Mouse (Mus musculus): ENCODE results near the gene Ppp1r18. TPM values are rescaled to one million over a fixed set of nuclear protein-coding genes. Genes with fewer than 3 reads are reported as not detected.

Ppp1r18 gene
- polyA plus RNA-seq (2016; fragmentation: Nextera tagmentation; extraction: Ambion mirVana): 31.5 and 32.3 TPM in 2 replicates

GRCm38 (mm10) chr17:35865481-35866280 lies at the start of gene Ppp1r18:
Ppp1r18 (plus strand) TSS chr17:35865593.
- under 1% methylated on average over 37 of the region's 48 CpGs for WGBS
- peak within 1 kb of the TSS; percentile 75 for H3K4me3 ChIP-seq
- H3K27ac ChIP-seq: peak within 1 kb of the TSS; percentile 94
- peak within 1 kb of the TSS; percentile 99 for H3K4me2 ChIP-seq (replicated peaks)
- no peaks in the 10 kb centered on the region for H3K9me3 ChIP-seq (replicated peaks)
- peak within 1 kb of the TSS; percentile 85 for H3K9ac ChIP-seq
- H3K36me3 ChIP-seq: peaks cover 4% of the 10 kb centered on the region; the same call in 1 of the 2 replicates
- H3K4me1 ChIP-seq: peaks cover 52% of the 10 kb centered on the region
- ATAC-seq (ENCODE audit: low FRiP score): peak; percentile 68
- H3K27me3 ChIP-seq: no peaks in the 10 kb centered on the region

GRCm38 (mm10) chr17:35815836-35816235 lies 49.6 kb upstream of the Ppp1r18 start:
- no peak overlapping the region for H3K9ac ChIP-seq
- no peaks in the 10 kb centered on the region for H3K36me3 ChIP-seq
- H3K4me3 ChIP-seq: no peak overlapping the region
- no peak for ATAC-seq (ENCODE audit: low FRiP score)
- no peak overlapping the region for H3K27ac ChIP-seq
- no peak overlapping the region for H3K4me2 ChIP-seq (replicated peaks)
- 72% methylated on average over 7 of the region's 7 CpGs for WGBS
- H3K4me1 ChIP-seq: peaks cover 9% of the 10 kb centered on the region
- no peaks in the 10 kb centered on the region for H3K9me3 ChIP-seq (replicated peaks)
- peaks cover 17% of the 10 kb centered on the region for H3K27me3 ChIP-seq

GRCm38 (mm10) chr17:35816686-35817085 lies 48.7 kb upstream of the Ppp1r18 start:
- Histone ChIP-seq H3K9ac (no peak overlapping the region), H3K36me3 (no peaks in the 10 kb centered on the region), H3K4me3 (no peak overlapping the region), H3K4me1 (peaks cover 17% of the 10 kb centered on the region), H3K27ac (no peak overlapping the region), H3K4me2 (replicated peaks) (no peak overlapping the region), H3K27me3 (peaks cover 18% of the 10 kb centered on the region), H3K9me3 (replicated peaks) (no peaks in the 10 kb centered on the region)
- WGBS: 38% methylated on average over 8 of the region's 14 CpGs
- no peak for ATAC-seq (ENCODE audit: low FRiP score)

- no peak overlapping the region for H3K27ac ChIP-seq
- H3K9me3 ChIP-seq (replicated peaks): no peaks in the 10 kb centered on the region
- H3K36me3 ChIP-seq: no peaks in the 10 kb centered on the region
- ATAC-seq (ENCODE audit: low FRiP score): no peak
- H3K9ac ChIP-seq: no peak overlapping the region
- H3K27me3 ChIP-seq: peaks cover 18% of the 10 kb centered on the region
- no peak overlapping the region for H3K4me2 ChIP-seq (replicated peaks)
- WGBS: 44% methylated on average over 10 of the region's 10 CpGs
- peaks cover 22% of the 10 kb centered on the region for H3K4me1 ChIP-seq
- H3K4me3 ChIP-seq: no peak overlapping the region
Observed at GRCm38 (mm10) chr17:35817226-35817625, 48.2 kb upstream of the Ppp1r18 start.

GRCm38 (mm10) chr17:35820111-35820510 lies 45.3 kb upstream of the Ppp1r18 start:
- Histone ChIP-seq H3K27me3 (peaks cover 18% of the 10 kb centered on the region), H3K4me2 (replicated peaks) (no peak overlapping the region), H3K9me3 (replicated peaks) (no peaks in the 10 kb centered on the region), H3K36me3 (0 out of 2 replicates have a peak, but pooled peaks cover 1% of the 10 kb centered on the region), H3K27ac (no peak overlapping the region), H3K4me1 (peaks cover 36% of the 10 kb centered on the region), H3K4me3 (no peak overlapping the region), H3K9ac (no peak overlapping the region)
- 84% methylated on average over 5 of the region's 5 CpGs for WGBS
- ATAC-seq (ENCODE audit: low FRiP score): no peak

- under 1% methylated on average over 62 of the region's 62 CpGs for WGBS
Observed at GRCm38 (mm10) chr17:35821439-35822430, 43.7 kb upstream of the Ppp1r18 start, which contains the start of gene Ier3. Ier3 (plus strand) TSS chr17:35821684.

GRCm38 (mm10) chr17:35822564-35822963 lies 42.8 kb upstream of the Ppp1r18 start:
- H3K27me3 ChIP-seq: peaks cover 18% of the 10 kb centered on the region
- H3K9me3 ChIP-seq (replicated peaks): no peaks in the 10 kb centered on the region
- H3K27ac ChIP-seq: peak overlapping the region; percentile 78
- H3K4me3 ChIP-seq: peak overlapping the region; percentile 58
- peak; percentile 17 for ATAC-seq (ENCODE audit: low FRiP score)
- peak overlapping the region; percentile 83 for H3K4me2 ChIP-seq (replicated peaks)
- peak overlapping the region; percentile 74; the same call in 1 of the 2 replicates for H3K9ac ChIP-seq
- H3K36me3 ChIP-seq: peaks cover 24% of the 10 kb centered on the region
- peaks cover 33% of the 10 kb centered on the region for H3K4me1 ChIP-seq
- 3% methylated on average over 11 of the region's 11 CpGs for WGBS

More at GRCm38 (mm10) chr17:35821439-35822430, 43.7 kb upstream of the Ppp1r18 start, which contains the start of gene Ier3:
- H3K9me3 ChIP-seq (replicated peaks): no peaks in the 10 kb centered on the region
- H3K4me3 ChIP-seq: peak within 1 kb of the TSS; percentile 58
- H3K27ac ChIP-seq: peak within 1 kb of the TSS; percentile 78; the same call in 1 of the 2 replicates
- peak within 1 kb of the TSS; percentile 74 for H3K9ac ChIP-seq
- H3K36me3 ChIP-seq: peaks cover 16% of the 10 kb centered on the region
- H3K4me1 ChIP-seq: peaks cover 36% of the 10 kb centered on the region
- ATAC-seq (ENCODE audit: low FRiP score): no peak
- H3K4me2 ChIP-seq (replicated peaks): peak within 1 kb of the TSS; percentile 83
- H3K27me3 ChIP-seq: peaks cover 18% of the 10 kb centered on the region

- WGBS: under 1% methylated on average over 45 of the region's 47 CpGs
- ATAC-seq (ENCODE audit: low FRiP score): peak; percentile 90
- H3K4me1 ChIP-seq: peaks cover 33% of the 10 kb centered on the region
- no peaks in the 10 kb centered on the region for H3K9me3 ChIP-seq (replicated peaks)
- peak within 1 kb of the TSS; percentile 78 for H3K27ac ChIP-seq
- peak within 1 kb of the TSS; percentile 74 for H3K9ac ChIP-seq
- peaks cover 18% of the 10 kb centered on the region for H3K27me3 ChIP-seq
- peaks cover 31% of the 10 kb centered on the region for H3K36me3 ChIP-seq
- H3K4me2 ChIP-seq (replicated peaks): peak within 1 kb of the TSS; percentile 83
- peak within 1 kb of the TSS; percentile 58 for H3K4me3 ChIP-seq
Observed at GRCm38 (mm10) chr17:35822964-35823937, 42.1 kb upstream of the Ppp1r18 start, which contains the start of gene Flot1. Flot1 (plus strand) TSS chr17:35823230.

- ATAC-seq (ENCODE audit: low FRiP score): no peak
- WGBS: 64% methylated on average over 7 of the region's 7 CpGs
- peak overlapping the region; percentile 74; the same call in 1 of the 2 replicates for H3K9ac ChIP-seq
Observed at GRCm38 (mm10) chr17:35824402-35824801, 41.0 kb upstream of the Ppp1r18 start.

GRCm38 (mm10) chr17:35825109-35825850 lies 40.1 kb upstream of the Ppp1r18 start:
- Histone ChIP-seq H3K4me1 (peaks cover 38% of the 10 kb centered on the region), H3K9me3 (replicated peaks) (no peaks in the 10 kb centered on the region), H3K9ac (no peak overlapping the region), H3K27ac (no peak overlapping the region), H3K4me2 (replicated peaks) (no peak overlapping the region), H3K27me3 (peaks cover 6% of the 10 kb centered on the region; the same call in 1 of the 2 replicates), H3K4me3 (no peak overlapping the region), H3K36me3 (peaks cover 34% of the 10 kb centered on the region)
- no peak for ATAC-seq (ENCODE audit: low FRiP score)
- 94% methylated on average over 13 of the region's 13 CpGs for WGBS

More at GRCm38 (mm10) chr17:35824402-35824801, 41.0 kb upstream of the Ppp1r18 start:
- peak overlapping the region; percentile 83 for H3K4me2 ChIP-seq (replicated peaks)
- H3K27me3 ChIP-seq: peaks cover 14% of the 10 kb centered on the region
- peaks cover 34% of the 10 kb centered on the region for H3K36me3 ChIP-seq
- no peaks in the 10 kb centered on the region for H3K9me3 ChIP-seq (replicated peaks)
- no peak overlapping the region for H3K27ac ChIP-seq
- peaks cover 33% of the 10 kb centered on the region for H3K4me1 ChIP-seq
- H3K4me3 ChIP-seq: peak overlapping the region; percentile 58; the same call in 1 of the 2 replicates
